Mouse (Mus musculus) testis, postnatal 10 days (tissue): ENCODE results near the gene Gmppa.

Source experiments
- DNase-seq: peaks from one replicate; pipeline ENCODE4 v3.0.0; 2021; ENCODE audit warnings: low spot score

Gene Gmppa

DNA sequence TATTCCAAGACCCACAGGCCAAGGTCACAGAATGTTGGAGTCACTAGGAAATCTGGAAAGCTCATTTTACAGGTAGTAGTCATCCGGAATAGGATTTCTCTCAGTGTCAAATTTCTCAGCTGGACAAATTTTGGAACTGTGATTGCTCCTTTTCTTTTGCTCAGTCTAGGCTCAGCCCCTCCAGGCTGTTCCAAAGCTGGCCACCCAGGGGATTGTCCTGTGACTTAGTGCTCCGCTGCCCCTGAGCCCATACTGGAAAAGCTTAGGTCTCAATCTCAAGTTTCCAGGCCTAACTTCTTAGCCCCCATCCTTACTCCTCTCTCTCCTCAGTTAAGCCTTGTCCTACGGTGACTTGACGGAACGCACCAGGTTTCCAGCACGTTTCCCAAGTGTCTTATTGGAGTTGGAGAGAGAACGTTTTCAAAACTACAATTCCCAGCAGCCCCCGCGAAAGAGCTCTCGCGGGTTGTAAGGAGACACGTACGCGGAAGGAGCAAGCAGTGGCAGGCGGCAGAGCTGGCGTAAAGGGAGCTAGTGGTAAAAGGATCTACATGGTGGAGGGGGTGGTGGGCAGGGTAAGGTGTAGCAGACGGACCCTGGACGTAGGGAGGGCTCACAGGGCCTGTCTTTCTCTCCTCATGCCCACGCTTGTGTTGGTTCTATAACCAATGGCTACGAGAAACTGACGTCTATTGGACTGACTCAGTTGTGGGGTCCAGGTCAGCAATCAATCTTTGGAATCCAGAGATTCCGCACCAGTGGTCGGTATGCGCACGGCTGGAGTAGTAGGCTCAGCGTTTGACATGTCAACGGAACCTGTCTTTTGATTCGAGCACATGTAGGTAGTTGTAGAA lies at the start of gene Gmppa:
TSS of gene Gmppa (plus strand) at position 456 of the 854 bp plus-strand sequence.
- peak; percentile 86 for DNase-seq

DNA sequence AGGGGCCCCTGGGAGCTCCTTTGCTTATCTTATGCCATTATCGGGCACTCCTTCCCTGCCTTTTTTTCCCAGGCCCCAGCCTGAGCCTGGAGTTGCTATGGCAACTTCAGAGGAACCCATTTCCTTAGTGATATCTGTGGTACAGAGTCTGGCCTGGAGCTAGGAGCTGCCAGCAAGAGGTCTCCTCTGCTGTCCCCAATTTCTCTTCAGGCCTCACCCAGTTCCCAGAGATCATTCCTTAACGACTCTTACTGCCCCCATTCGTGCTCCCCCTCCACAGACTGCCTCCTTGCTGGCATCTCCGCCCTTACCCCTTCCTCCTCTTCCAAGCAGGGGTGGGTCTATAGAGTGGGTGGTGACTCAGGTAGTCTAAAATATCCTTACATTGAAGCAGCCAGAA lies 49.6 kb upstream of the Gmppa start:
- no peak for DNase-seq

DNA sequence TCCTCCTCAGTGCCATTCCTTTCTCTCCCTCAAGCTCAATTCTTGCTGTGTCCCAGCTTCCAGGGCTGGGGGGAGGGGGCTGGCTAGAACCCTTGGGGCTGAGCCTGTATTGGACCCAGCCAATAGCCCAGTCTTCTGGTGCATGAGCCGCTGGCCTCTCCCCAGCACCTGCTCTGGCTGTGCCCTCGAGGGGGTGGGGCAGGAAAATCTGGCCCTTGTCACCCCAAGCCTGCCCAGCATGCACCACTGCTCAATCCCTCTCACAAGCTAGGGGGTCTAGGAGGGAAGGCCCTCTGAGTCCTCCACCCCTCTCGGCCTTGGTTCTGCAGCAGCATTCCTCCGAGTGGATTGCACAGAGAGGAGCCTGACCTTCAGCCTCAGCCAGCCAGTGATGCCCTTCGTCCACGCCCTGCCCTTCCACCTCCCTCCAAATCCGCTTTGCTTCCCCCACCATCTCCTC lies 48.2 kb upstream of the Gmppa start:
- no peak for DNase-seq

DNA sequence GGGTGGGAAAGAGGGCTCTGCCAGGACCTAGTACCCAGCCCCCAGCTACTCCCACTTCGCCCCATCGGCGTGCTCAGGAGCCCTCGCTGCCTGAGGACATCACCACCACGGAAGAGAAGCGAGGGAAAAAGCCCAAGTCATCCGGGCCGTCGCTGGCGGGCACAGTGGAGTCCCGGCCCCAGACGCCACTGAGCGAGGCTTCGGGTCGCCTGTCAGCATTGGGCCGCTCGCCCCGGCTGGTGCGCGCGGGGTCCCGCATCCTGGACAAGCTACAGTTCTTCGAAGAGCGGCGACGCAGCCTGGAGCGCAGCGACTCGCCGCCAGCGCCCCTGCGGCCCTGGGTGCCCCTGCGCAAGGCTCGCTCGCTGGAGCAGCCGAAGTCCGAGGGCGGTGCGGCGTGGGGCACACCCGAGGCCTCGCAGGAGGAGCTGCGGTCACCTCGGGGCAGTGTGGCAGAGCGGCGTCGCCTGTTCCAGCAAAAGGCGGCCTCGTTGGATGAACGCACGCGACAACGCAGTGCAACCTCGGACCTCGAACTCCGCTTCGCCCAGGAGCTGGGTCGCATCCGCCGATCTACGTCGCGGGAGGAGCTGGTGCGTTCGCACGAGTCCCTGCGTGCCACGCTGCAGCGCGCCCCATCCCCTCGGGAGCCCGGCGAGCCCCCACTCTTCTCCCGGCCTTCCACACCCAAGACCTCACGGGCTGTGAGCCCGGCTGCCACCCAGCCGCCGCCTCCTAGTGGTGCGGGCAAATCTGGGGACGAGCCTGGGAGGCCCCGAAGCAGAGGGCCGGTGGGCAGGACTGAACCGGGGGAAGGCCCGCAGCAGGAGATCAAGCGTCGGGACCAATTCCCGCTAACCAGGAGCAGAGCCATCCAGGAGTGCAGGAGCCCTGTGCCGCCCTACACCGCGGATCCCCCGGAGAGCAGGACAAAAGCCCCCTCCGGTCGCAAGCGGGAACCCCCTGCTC lies 47.5 kb upstream of the Gmppa start:
- DNase-seq = no peak

DNA sequence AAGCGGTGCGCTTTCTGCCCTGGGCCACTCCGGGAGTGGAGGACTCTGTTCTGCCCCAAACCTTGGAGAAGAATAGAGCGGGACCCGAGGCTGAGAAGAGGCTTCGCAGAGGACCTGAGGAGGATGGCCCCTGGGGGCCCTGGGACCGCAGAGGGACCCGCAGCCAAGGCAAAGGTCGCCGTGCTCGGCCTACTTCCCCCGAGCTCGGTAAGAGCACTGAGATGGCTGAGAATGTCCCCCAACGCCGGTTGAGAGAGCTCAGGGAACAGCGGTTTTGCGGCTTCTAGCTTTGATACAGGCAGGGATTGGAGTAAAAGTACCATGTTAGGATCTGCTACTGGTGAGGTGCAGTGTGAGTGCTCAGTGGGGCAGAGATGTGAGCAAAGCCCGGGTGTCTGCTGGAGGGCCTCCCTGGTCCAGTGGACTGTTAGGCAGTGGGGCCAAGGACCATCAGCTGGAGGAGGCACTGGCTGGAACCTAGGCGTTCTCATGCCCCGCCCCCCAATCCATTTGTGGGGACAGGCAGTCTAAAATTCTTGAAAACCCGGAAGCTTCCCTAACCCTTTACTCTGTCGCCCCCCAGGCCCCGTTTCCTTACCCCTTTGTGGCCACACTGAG lies 46.7 kb upstream of the Gmppa start:
- DNase-seq = no peak

DNA sequence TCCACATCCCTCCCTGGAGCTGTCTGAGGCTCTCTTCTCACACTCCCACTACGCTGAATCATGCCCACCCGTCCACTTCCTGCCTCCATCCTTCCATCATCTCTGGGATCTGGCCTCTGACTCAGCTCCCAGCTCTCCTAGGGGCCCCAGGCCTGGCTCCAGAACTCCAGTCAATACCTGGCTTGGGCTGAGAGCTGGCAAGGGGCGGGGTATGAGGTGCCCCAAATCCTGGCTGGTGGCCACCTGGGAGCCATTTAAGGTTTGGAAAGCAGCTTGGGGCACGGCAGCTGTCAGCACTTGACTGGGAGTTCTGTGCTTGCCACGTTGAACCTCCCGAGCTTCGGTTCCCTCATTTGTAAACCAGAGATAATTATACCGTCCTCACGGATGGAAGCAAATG lies 42.6 kb upstream of the Gmppa start:
- no peak for DNase-seq

DNA sequence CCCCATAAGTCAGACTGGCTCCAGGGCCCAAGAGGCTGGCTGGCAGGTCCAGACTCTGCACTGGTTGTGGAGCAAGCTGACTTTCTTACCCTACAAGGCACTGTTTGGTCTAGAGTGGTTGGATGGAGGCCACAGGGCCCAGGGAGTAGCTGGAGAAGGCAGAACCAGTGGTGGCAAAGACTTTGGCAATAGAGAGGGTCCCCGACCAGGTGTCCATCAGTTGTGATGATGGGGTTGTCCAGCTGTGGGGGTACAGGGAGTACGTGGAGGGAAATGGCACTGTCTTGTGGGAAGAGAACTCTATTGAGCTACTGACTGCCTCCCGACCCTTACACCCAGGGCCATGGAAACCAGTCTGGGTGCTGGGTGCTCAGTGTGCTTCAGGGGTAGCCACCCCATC lies 41.9 kb upstream of the Gmppa start:
- DNase-seq = no peak

DNA sequence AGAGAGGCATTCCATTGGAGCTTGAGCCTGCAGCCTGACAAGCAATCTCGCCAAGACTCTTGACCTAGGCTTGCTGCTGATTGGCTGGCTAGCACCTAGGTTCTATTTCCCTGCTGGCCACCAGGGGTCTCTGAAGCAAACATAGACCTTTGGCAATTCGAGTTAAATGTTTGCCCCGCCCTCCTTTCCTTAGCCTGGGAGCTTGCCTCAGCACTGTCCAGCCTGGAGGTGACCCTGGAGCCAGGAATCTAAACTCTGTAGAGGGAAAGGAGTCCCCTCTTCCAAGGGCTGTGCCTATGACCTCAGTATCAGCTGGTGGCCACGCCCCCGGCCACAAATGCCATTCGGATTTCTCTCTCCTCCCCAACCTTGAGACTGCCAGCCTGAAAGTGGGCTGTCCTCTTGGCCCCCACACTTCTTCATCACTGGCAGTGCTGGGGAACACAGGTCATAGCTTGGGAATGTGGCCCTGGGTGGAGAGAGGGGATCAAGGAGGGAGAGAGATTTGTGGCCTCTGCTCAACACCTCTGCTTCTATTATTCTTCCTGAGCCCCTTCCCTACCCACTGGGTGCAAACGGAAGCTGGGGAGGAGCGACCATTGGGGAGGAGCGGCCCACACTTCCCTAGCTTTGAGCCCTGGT lies 36.8 kb upstream of the Gmppa start:
- DNase-seq = peak; percentile 82

DNA sequence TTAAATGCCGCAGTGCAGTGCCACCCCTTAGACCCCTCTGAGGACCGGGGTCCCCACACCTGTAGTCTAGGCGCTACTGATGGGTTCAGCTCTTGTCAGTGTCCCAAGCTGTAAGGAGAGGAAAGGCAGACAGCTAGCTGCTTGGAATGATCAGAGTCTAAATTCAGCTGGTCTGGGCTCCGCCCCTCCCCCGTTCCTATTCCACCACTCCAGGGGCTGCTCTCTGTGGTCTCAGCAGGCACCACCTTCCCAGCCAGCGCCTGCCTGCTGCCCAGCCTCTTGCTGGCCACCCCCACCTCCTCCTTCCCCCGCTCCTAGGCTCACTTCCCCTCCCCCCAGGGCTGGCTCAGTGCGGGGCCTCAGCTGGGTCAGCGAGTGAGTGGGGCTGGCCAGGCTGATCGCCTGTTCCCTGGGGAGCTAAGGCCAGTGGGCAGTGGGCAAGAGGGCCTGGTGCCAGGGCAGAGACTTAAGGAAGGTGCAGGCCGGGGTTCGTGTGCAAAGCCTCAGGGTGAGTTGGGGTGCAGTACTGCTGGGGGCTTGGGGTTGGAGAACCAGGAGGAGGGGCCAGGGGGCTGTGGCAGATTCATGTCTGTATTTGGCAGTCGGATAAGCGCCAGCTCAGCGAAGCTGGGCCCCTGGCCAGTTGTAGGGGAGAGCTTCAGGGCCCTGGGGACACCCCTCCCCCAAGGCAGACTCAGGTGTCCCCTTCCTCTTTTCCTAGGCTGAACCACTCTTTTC lies 35.8 kb upstream of the Gmppa start:
- peak; percentile 76 for DNase-seq

DNA sequence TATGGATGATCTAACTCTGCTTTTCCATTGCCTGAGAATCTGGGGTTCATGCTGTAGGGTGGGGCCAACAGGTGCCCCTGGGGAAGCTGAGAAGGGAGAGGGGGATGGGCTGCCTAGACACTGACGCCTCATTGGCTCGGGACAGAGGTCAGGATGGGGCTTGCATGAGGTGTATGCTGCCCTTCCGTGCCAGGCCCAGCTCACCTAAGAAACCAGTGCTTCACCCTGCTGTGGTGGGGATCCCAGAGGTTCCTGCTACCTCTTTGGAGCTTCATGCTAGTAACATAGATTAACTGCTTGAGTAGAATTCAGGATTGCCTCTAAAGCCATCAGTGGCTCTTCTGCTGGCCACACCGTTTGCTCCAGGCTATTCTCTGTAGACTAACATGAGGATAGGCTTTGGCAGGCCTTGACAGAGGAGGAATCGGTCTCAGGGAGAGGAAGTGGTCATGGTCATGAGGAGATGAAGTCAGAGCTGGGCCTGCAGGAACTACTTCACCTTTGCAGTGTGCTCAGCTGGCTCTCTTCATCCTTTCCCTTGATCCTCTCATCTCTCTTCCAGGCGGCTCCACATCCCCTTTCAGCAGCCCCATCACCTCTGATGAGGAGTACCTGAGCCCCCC lies 35.1 kb upstream of the Gmppa start:
- no peak for DNase-seq

DNA sequence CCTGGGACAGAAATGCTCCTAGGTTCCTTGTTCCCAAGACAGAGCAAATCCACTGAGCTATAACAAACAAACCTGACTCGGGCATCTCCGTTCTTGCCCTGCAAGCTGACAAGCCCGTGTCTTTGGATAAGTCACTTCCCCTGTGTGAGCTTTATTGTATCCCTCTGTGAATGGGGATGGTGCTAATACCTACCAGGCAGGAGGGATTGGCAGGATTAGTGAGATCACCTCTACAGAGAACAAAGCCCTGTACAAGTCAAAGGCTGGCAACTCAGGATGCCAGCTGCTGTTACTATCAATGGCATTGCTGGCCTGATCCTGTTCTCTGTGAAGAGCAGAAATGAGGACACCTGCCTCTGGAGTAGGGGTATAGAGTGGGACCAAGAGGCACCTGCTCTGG lies 30.2 kb upstream of the Gmppa start:
- DNase-seq = no peak

DNA sequence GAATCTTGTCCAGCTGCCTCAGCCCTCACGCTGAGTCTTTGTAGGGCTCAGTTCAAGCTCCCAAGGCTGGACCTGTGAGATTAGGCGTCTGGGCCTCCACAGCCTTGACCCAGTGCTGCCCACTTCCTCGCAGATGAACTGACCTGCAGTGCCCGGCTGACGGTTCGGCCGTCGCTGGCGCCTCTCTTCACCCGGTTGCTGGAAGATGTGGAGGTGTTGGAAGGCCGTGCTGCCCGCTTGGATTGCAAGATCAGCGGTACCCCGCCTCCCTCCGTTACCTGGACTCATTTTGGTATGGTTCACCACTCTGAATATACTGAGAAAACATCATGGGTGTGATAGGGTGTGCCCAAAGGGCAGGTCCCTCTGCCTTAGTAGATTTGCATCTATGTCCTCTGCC lies 29.6 kb upstream of the Gmppa start:
- no peak for DNase-seq

DNA sequence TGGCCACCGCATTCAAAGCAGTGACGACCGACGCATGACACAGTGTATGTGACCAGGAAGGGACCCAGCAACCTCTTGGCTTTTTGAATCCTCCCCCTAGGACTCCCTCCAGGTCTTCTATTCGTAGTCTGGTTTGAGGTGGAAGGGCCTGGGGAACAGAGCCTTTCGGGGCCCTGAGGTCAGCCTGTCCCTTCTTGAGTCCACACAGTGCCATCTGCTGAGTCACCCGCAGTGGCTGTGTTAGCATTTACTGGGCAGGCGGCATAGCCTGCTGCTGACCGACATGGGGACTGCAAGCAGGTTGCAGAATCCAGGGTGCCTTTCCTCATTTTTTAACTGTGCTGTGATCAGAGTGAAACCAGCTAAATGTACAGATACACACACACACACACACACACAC lies 28.7 kb upstream of the Gmppa start:
- no peak for DNase-seq

DNA sequence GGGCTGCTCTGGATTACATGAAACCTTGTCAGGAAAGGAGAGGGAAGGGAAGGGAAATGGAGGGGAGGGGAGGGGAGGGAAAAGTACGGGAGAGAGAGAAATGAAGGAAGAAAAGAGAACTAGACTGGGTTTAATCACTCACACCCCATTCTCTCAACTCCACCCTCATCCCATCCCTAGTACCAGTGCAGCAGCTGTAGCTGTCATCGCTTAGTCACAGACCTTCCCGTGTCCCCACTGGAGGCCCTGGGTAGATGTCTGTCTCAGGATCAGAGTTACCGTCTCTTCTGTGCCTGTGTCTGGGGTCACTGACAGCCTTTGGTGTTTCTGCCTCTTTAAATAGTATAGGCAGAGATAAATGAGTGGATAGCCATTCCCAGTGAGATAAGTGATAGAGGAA lies 27.5 kb upstream of the Gmppa start:
- DNase-seq = no peak

DNA sequence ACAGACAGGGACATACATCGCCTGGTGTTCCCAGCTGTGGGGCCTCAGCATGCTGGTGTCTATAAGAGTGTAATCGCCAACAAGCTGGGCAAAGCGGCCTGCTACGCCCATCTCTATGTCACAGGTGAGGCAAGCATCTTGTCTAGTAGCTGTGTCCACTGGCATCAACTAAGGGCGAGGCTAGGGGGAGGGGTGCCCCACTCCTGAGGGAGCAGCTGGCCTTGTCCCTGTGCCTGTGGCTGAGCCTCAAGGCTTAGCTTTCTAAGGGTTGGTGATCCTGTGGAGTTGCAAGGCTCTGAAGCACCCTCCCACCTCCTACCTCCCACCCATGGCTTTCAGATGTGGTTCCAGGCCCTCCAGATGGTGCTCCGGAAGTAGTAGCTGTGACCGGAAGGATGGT lies 25.8 kb upstream of the Gmppa start:
- no peak for DNase-seq

DNA sequence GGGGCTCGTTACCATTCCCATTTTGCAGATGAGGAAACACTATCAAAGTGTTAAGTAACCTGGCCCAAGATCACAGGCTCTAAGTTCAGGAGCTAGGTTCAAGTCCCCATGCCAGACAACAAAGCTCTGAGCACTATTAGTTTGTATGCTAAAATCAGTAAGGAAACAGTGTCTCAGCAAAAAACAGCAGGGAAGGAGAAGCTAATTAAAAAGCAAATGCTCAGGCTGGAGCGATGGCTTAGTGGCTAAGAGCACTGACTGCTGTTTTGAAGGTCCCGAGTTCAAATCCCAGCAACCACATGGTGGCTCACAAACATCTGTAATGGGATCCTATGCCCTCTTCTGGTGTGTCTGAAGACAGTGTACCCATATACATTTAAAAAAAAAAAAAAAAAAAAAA lies 23.5 kb upstream of the Gmppa start:
- DNase-seq = no peak

DNA sequence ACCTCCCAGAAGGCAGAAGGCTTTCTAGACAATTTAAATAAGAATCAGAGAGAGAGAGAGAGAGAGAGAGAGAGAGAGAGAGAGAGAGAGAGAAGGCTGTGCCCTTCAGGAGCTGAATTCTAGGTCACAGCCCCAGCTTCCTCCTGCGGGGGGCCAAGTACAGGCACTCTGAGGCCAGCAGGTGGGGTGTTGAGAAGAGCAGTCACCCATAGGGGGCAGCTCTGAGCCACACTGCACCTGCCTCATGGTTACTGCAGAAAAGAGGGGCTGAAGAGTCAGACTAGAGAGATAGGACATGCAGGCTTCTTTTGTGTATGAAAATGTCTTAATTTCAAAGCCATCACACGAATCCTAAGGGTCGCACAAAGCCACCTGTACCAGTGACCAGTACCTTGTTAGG lies 22.0 kb upstream of the Gmppa start:
- DNase-seq = no peak

DNA sequence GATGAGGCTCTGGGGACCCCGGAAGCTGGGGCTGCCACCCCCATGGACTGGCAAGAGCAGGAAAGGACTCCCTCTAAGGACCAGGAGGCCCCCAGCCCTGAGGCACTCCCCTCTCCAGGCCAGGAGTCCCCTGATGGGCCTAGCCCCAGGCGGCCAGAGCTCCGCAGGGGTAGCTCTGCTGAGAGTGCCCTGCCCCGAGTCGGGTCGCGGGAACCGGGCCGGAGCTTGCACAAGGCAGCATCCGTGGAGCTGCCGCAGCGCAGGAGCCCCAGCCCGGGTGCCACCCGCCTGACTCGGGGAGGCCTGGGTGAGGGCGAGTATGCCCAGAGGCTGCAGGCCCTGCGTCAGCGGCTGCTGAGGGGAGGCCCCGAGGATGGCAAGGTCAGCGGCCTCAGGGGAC lies 13.9 kb upstream of the Gmppa start:
- no peak for DNase-seq

DNA sequence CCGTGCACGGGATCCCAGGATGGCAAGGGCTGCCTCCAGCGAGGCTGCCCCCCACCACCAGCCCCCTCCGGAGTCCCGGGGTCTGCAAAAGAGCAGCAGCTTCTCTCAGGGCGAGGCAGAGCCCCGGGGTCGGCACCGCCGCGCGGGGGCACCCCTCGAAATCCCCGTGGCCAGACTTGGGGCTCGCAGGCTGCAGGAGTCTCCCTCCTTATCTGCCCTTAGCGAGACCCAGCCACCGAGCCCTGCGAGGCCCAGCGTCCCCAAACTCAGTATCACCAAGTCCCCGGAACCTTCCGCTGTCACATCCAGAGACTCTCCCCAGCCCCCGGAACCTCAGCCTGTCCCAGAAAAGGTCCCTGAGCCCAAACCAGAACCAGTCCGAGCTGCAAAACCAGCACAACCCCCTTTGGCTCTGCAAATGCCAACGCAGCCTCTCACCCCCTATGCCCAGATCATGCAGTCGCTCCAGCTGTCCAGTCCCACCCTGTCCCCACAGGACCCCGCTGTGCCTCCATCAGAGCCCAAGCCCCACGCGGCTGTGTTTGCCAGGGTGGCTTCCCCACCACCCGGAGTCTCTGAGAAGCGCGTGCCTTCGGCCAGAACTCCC lies 13.4 kb upstream of the Gmppa start:
- DNase-seq = no peak

DNA sequence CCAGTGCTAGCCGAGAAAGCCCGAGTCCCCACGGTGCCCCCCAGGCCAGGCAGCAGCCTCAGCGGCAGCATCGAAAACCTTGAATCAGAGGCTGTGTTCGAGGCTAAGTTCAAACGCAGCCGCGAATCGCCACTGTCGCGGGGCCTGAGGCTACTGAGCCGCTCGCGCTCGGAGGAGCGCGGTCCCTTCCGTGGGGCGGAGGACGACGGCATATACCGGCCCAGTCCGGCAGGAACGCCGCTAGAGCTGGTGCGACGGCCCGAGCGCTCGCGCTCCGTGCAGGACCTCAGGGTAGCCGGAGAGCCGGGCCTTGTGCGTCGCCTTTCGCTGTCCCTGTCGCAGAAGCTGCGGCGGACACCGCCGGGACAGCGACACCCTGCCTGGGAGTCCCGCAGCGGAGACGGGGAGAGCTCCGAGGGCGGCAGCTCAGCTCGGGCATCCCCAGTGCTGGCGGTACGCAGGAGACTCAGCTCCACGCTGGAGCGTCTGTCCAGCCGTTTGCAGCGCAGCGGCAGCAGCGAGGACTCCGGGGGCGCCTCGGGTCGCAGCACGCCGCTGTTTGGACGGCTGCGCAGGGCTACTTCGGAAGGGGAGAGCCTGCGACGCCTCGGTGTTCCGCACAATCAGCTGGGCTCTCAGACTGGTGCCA lies 12.8 kb upstream of the Gmppa start:
- no peak for DNase-seq
